Mouse (Mus musculus): ENCODE results near the gene 4933430I17Rik. TPM values are rescaled to one million over a fixed set of nuclear protein-coding genes. Genes with fewer than 3 reads are reported as not detected.

4933430I17Rik gene
- polyA plus RNA-seq, 1 experiment from 2014 or later = 0.43 TPM

DNA sequence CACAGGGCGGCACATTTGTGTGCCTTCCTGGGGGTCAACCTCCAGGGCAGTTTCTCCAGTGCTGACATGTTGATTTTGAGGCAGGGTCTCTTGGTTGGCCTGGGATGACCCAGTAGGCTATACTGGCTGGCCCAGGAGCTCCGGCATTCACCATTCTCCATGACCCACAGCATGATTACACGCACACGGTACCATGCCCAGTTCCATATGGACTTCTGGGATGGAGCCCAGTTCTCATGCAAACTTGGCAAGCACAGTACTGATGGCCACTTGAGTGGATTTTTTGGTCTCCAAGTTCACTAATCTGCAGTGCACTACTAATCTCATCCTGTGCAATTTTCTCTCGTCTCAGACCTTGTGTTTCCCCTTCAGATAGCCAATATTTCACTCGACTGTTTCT is 42.5 kb downstream of the 4933430I17Rik start:
- Histone ChIP-seq H3K4me1 (ENCODE audit: control insufficient read depth, insufficient read depth, low read length) (no peaks in the 10 kb centered on the region), H3K4me3 (ENCODE audit: low read depth, low read length) (no peak overlapping the region), H3K27me3 (replicated peaks; ENCODE audit: control insufficient read depth, insufficient read depth, low read length) (no peaks in the 10 kb centered on the region), H3K4me2 (ENCODE audit: low read depth, low read length) (no peak overlapping the region), H3K27ac (replicated peaks; ENCODE audit: low read depth, low read length) (no peak overlapping the region), H3K9me3 (ENCODE audit: control insufficient read depth, low read length) (no peaks in the 10 kb centered on the region), H3K9ac (ENCODE audit: low read depth, low read length) (no peak overlapping the region), H3K36me3 (ENCODE audit: control insufficient read depth, insufficient read depth, low read length) (no peaks in the 10 kb centered on the region)
- no peak for DNase-seq (ENCODE audit: low spot score)
- ATAC-seq (ENCODE audit: low read depth) = no peak
- WGBS = 82% methylated on average over 6 of the region's 6 CpGs

DNA sequence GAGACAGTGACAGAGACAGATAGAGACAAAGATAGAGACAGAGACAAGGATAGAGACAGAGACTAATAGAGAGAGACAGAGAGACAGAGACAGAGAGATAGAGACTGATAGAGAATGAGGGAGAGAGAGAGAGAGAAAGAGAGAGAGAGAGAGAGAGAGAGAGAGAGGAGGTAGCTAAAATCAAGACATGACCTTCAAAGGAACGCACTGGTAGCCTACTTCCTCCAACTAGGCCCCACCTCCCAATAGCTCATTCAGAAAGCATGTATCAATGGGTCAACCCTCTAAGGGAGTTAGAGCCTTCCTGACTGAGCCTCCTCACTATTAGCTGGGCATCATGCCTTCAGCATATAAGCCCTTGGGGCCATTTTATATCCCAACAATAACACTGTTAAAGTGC is 43.2 kb downstream of the 4933430I17Rik start:
- no peaks in the 10 kb centered on the region for H3K36me3 ChIP-seq (ENCODE audit: control insufficient read depth, insufficient read depth, low read length)
- 91% methylated on average over 1 of the region's 1 CpGs for WGBS
- no peak overlapping the region for H3K27ac ChIP-seq (replicated peaks; ENCODE audit: low read depth, low read length)

DNA sequence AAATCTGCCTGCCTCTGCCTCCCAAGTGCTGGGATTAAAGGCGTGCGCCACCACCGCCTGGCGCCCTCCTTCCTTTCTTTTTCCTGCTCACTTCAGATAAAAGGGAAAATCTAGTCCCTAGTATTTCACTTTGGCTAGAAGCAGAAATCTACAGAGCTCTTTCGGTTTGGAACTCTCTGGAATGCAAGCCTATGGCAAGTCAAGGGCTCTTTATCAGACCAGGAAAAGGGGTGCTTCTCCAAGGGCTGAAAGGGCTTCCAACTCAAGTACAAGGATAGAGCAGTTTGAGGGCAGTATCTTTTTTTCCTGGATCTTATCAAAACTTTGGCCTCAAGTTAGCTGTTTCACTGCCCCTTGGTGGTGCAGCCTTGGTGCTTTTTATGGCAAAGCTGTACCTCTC is 44.4 kb downstream of the 4933430I17Rik start:
- H3K4me2 ChIP-seq (ENCODE audit: low read depth, low read length) = no peak overlapping the region
- H3K36me3 ChIP-seq (ENCODE audit: control insufficient read depth, insufficient read depth, low read length) = no peaks in the 10 kb centered on the region
- no peak overlapping the region for H3K27ac ChIP-seq (replicated peaks; ENCODE audit: low read depth, low read length)
- H3K9me3 ChIP-seq (ENCODE audit: control insufficient read depth, low read length) = no peaks in the 10 kb centered on the region
- H3K9ac ChIP-seq (ENCODE audit: low read depth, low read length) = no peak overlapping the region
- DNase-seq (ENCODE audit: low spot score) (no peak), ATAC-seq (ENCODE audit: low read depth) (no peak)
- no peaks in the 10 kb centered on the region for H3K4me1 ChIP-seq (ENCODE audit: control insufficient read depth, insufficient read depth, low read length)
- WGBS = 91% methylated on average over 5 of the region's 5 CpGs
- H3K27me3 ChIP-seq (replicated peaks; ENCODE audit: control insufficient read depth, insufficient read depth, low read length) = no peaks in the 10 kb centered on the region
- no peak overlapping the region for H3K4me3 ChIP-seq (ENCODE audit: low read depth, low read length)

More for the DNA sequence above, 43.2 kb downstream of the 4933430I17Rik start:
- Histone ChIP-seq H3K27me3 (replicated peaks; ENCODE audit: control insufficient read depth, insufficient read depth, low read length) (no peaks in the 10 kb centered on the region), H3K9ac (ENCODE audit: low read depth, low read length) (no peak overlapping the region), H3K9me3 (ENCODE audit: control insufficient read depth, low read length) (no peaks in the 10 kb centered on the region), H3K4me1 (ENCODE audit: control insufficient read depth, insufficient read depth, low read length) (no peaks in the 10 kb centered on the region), H3K4me2 (ENCODE audit: low read depth, low read length) (no peak overlapping the region), H3K4me3 (ENCODE audit: low read depth, low read length) (no peak overlapping the region)
- DNase-seq (ENCODE audit: low spot score) (no peak), ATAC-seq (ENCODE audit: low read depth) (no peak)

DNA sequence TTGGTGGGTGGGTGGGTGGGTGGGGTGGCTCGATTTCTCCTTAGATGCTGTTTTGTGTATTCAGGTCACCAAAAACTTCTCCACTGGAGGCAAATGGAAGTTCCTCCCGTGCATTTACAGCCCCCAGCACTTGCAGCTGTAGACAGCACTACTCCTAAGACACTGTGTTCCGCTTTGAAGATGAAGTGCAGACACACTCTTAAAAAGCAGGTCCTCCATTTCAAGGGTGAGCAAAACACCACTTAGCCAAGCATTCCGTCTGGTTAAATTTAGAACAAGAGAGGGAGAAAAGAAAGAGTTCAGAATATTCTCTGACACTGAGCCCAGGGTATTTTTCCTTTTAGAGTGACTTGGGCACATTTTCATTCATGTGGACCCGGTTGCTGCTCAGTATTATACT is 44.9 kb downstream of the 4933430I17Rik start:
- Histone ChIP-seq H3K4me2 (ENCODE audit: low read depth, low read length) (no peak overlapping the region), H3K4me1 (ENCODE audit: control insufficient read depth, insufficient read depth, low read length) (no peaks in the 10 kb centered on the region), H3K27ac (replicated peaks; ENCODE audit: low read depth, low read length) (no peak overlapping the region), H3K9ac (ENCODE audit: low read depth, low read length) (no peak overlapping the region), H3K27me3 (replicated peaks; ENCODE audit: control insufficient read depth, insufficient read depth, low read length) (no peaks in the 10 kb centered on the region), H3K9me3 (ENCODE audit: control insufficient read depth, low read length) (no peaks in the 10 kb centered on the region), H3K4me3 (ENCODE audit: low read depth, low read length) (no peak overlapping the region), H3K36me3 (ENCODE audit: control insufficient read depth, insufficient read depth, low read length) (no peaks in the 10 kb centered on the region)
- WGBS = 42% methylated on average over 5 of the region's 5 CpGs
- ATAC-seq (ENCODE audit: low read depth) = no peak
- DNase-seq (ENCODE audit: low spot score) = no peak

DNA sequence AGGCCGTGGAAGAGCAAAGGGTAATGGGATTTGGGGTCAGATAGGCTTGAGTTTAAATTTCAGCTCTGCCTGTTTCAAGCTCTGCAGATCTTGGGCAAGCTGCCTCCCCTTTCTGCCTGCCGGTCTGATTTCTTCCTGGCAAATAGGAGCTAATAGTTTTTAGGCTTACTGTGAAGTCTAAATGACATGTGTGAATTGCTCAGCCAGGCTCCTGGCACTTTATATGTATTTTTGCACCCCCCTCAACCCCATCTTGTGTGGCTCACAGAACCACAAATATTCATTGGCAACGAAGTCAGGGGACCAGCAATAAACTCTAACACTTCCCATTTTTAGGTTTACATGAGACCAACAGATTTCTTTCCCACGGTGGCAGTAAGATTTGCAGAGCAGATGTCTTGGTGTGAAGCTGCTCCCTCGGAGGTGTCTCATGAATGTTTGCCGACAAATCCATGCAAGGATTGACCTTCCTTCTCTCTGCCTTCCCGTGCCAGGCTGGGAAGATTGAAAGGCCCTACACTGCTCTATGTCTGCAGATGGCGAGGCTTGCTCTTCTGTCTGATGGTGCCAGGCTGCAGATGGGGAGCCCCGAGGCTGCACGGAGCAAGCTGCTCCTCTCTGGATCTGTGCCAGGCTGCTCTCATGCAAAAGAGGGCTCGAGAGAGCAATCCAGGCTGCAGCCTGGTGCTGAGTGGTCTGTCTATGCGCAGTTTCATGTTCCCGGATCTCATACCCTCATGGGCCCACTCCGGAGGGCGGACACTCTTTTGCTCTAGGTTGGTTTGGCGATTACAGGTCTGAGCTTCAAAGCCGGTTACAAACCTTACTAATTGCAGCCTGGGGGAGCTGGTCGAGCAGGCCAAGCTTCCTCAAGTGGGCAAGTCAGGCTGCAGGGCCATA is 57.4 kb downstream of the 4933430I17Rik start:
- peak overlapping the region; percentile 40 for H3K4me3 ChIP-seq (ENCODE audit: low read depth, low read length)
- ATAC-seq (ENCODE audit: low read depth) (peak; percentile 77), DNase-seq (ENCODE audit: low spot score) (peak; percentile 84)
- no peaks in the 10 kb centered on the region for H3K36me3 ChIP-seq (ENCODE audit: control insufficient read depth, insufficient read depth, low read length)
- H3K27ac ChIP-seq (replicated peaks; ENCODE audit: low read depth, low read length) = 0 out of 2 replicates have a peak overlapping the region, but pooled peaks have one; percentile 0
- H3K9ac ChIP-seq (ENCODE audit: low read depth, low read length) = peak overlapping the region; percentile 45; the same call in 1 of the 2 replicates
- peak overlapping the region; percentile 79 for H3K4me2 ChIP-seq (ENCODE audit: low read depth, low read length)
- no peaks in the 10 kb centered on the region for H3K9me3 ChIP-seq (ENCODE audit: control insufficient read depth, low read length)
- peaks cover 21% of the 10 kb centered on the region for H3K4me1 ChIP-seq (ENCODE audit: control insufficient read depth, insufficient read depth, low read length)
- WGBS = 18% methylated on average over 18 of the region's 18 CpGs
- H3K27me3 ChIP-seq (replicated peaks; ENCODE audit: control insufficient read depth, insufficient read depth, low read length) = peaks cover 22% of the 10 kb centered on the region

DNA sequence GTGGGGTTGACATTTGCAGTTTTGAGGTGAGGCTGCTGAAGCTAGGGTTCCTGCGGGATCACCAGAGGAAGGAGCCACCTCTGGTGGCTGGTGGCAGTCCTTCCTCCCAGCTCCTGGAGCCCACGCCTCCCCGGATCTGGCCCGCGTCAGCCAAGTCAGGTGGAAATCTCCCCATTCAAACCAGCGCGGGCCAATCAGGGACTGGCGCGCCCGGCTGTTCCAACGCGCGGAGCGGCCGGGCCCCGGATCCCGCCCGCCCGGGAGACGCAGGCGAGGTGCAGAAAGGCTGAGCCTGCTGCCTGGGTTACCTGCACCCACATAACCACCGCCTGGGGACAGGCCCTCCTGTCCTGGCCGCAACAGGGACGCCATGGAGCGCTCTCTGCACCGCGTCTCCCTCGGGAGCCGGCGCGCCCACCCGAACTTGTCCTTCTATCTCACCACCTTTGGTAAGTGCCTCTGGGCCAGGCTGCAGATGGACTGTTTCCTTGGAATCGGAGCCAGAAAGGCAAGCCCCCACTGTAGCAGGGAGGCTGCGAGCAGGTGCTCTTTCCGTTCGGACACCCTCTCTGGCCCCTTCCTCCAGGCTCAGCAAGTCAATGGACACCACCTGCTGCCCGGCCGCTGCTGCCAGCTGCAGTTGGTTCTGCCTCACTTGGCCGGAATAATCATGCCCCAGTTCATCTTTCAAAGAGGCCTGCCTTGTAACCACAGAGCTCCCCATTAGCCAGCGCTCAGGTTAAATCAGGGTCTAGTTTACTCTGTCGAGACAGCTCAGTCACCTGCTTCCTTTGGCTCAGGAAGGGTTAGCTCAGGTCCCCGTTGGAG is 58.3 kb downstream of the 4933430I17Rik start:
- 4% methylated on average over 33 of the region's 42 CpGs for WGBS

DNA sequence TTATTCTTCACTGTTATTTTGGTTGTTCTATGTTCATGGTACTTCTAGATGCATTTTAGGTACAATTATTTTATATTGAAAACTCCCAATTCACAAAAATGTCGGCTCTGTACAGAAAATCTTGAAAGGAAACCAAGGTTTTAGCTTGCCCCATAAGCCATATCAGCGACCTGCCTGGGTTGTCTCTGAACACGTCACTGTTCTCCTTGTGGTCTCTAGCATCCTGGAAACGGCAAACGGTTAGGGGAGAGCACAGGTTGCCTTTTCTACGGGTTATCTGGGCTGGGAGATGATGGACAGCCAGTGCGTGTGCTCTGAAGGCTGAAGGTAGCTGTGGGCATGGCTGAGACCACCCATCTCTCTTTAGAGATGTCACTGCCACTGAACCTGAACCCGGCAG is 61.9 kb downstream of the 4933430I17Rik start:
- DNase-seq (ENCODE audit: low spot score) (no peak), ATAC-seq (ENCODE audit: low read depth) (no peak)
- Histone ChIP-seq H3K27me3 (replicated peaks; ENCODE audit: control insufficient read depth, insufficient read depth, low read length) (peaks cover 22% of the 10 kb centered on the region), H3K27ac (replicated peaks; ENCODE audit: low read depth, low read length) (no peak overlapping the region), H3K9ac (ENCODE audit: low read depth, low read length) (no peak overlapping the region), H3K4me1 (ENCODE audit: control insufficient read depth, insufficient read depth, low read length) (peaks cover 26% of the 10 kb centered on the region), H3K4me2 (ENCODE audit: low read depth, low read length) (no peak overlapping the region), H3K4me3 (ENCODE audit: low read depth, low read length) (no peak overlapping the region), H3K36me3 (ENCODE audit: control insufficient read depth, insufficient read depth, low read length) (no peaks in the 10 kb centered on the region), H3K9me3 (ENCODE audit: control insufficient read depth, low read length) (no peaks in the 10 kb centered on the region)
- WGBS = 85% methylated on average over 8 of the region's 8 CpGs

More for the DNA sequence above, 58.3 kb downstream of the 4933430I17Rik start:
- no peaks in the 10 kb centered on the region for H3K9me3 ChIP-seq (ENCODE audit: control insufficient read depth, low read length)
- H3K27ac ChIP-seq (replicated peaks; ENCODE audit: low read depth, low read length) = 0 out of 2 replicates have a peak overlapping the region, but pooled peaks have one; percentile 39
- peak overlapping the region; percentile 45 for H3K9ac ChIP-seq (ENCODE audit: low read depth, low read length)
- peak; percentile 91 for ATAC-seq (ENCODE audit: low read depth)
- no peaks in the 10 kb centered on the region for H3K36me3 ChIP-seq (ENCODE audit: control insufficient read depth, insufficient read depth, low read length)
- DNase-seq (ENCODE audit: low spot score) = peak; percentile 83
- H3K27me3 ChIP-seq (replicated peaks; ENCODE audit: control insufficient read depth, insufficient read depth, low read length) = peaks cover 22% of the 10 kb centered on the region
- H3K4me2 ChIP-seq (ENCODE audit: low read depth, low read length) = peak overlapping the region; percentile 79
- peak overlapping the region; percentile 40 for H3K4me3 ChIP-seq (ENCODE audit: low read depth, low read length)
- H3K4me1 ChIP-seq (ENCODE audit: control insufficient read depth, insufficient read depth, low read length) = peaks cover 21% of the 10 kb centered on the region

DNA sequence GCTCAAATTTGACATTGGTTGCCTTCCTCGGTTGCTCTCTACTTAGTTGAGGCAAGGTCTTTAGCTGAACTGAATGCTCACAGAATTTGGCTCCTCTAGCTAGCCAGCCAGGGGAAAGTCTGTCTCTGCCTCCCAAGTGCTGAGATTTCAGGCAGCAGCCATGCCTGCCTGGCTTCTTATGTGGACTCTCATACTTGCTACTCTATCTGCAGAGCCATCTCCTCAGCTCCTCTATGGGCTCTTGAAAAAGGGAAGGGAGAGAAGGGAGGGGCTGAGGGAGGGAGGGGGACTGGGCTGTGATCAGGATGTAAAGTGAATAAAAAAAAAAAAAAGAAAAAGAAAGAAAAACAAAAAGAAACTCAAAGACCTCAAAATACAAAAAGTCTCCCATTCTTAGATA is 65.7 kb downstream of the 4933430I17Rik start:
- Histone ChIP-seq H3K4me1 (ENCODE audit: control insufficient read depth, insufficient read depth, low read length) (peaks cover 9% of the 10 kb centered on the region; the same call in 1 of the 2 replicates), H3K9ac (ENCODE audit: low read depth, low read length) (no peak overlapping the region), H3K4me2 (ENCODE audit: low read depth, low read length) (no peak overlapping the region), H3K27ac (replicated peaks; ENCODE audit: low read depth, low read length) (no peak overlapping the region; the same call in 1 of the 2 replicates), H3K36me3 (ENCODE audit: control insufficient read depth, insufficient read depth, low read length) (no peaks in the 10 kb centered on the region), H3K4me3 (ENCODE audit: low read depth, low read length) (no peak overlapping the region), H3K27me3 (replicated peaks; ENCODE audit: control insufficient read depth, insufficient read depth, low read length) (no peaks in the 10 kb centered on the region), H3K9me3 (ENCODE audit: control insufficient read depth, low read length) (no peaks in the 10 kb centered on the region)
- 83% methylated on average over 1 of the region's 1 CpGs for WGBS
- ATAC-seq (ENCODE audit: low read depth) (no peak), DNase-seq (ENCODE audit: low spot score) (no peak)
